In genomic region chr12:10256385-10256784, GRCm38 (mm10) we compare ENCODE assay signal across 18 mouse cellular contexts.
"Had no signal": no experiment of that assay in that cellular context is flagged by ENCODE, and none has a peak within 500 bp of the region (broad histone marks: within the 10 kb centered on the region; RNA-seq: fewer than 3 reads in every experiment).

No protein-coding gene starts in this region.

- H3K9ac ChIP-seq: lung, embryonic 14.5 days; midbrain, embryonic 13.5 days; midbrain, embryonic 15.5 days; neural tube, embryonic 12.5 days; stomach, embryonic 15.5 days had no signal

- H3K36me3 ChIP-seq: midbrain, embryonic 13.5 days; midbrain, embryonic 15.5 days; neural tube, embryonic 12.5 days; stomach, embryonic 15.5 days had no signal

- H3K9me3 ChIP-seq: megakaryocyte, embryonic 14.5 days; midbrain, embryonic 13.5 days; midbrain, embryonic 15.5 days; neural tube, embryonic 12.5 days; stomach, embryonic 15.5 days had no signal

- H3K27me3 ChIP-seq: megakaryocyte, embryonic 14.5 days; midbrain, embryonic 13.5 days; midbrain, embryonic 15.5 days; neural tube, embryonic 12.5 days; stomach, embryonic 15.5 days had no signal

- DNase-seq: lung, adult 18-20 months; lung, embryonic 14.5 days; lung, postnatal 10 days; lung, postnatal 4 days; retina, postnatal 1 day; right cerebral cortex, adult 18-20 months; right cerebral cortex, postnatal 25 days; right cerebral cortex, postnatal 4 days; thymus, adult 2 months; thymus, postnatal 25 days; thymus, postnatal 4 days had no signal

- ATAC-seq: midbrain, embryonic 13.5 days; midbrain, embryonic 15.5 days had no signal

- H3K4me2 ChIP-seq: lung, embryonic 14.5 days; midbrain, embryonic 11.5 days; midbrain, embryonic 13.5 days; midbrain, embryonic 15.5 days; neural tube, embryonic 12.5 days; stomach, embryonic 15.5 days had no signal

- H3K27ac ChIP-seq: midbrain, embryonic 13.5 days; midbrain, embryonic 15.5 days; neural tube, embryonic 12.5 days; stomach, embryonic 15.5 days; stomach, postnatal 0 days had no signal

- H3K4me3 ChIP-seq: megakaryocyte, embryonic 14.5 days; midbrain, embryonic 13.5 days; midbrain, embryonic 15.5 days; neural tube, embryonic 12.5 days; stomach, embryonic 15.5 days had no signal

- H3K4me1 ChIP-seq: megakaryocyte, embryonic 14.5 days; midbrain, embryonic 13.5 days; midbrain, embryonic 15.5 days; neural tube, embryonic 12.5 days; stomach, embryonic 15.5 days had no signal
